Mouse (Mus musculus): Measurements from ENCODE around the gene Arl6ip4. TPM values are rescaled to one million over a fixed set of nuclear protein-coding genes. Genes with fewer than 3 reads are reported as not detected.

Arl6ip4 gene
- polyA plus RNA-seq, 1 experiment from 2014 or later: 108 TPM

DNA sequence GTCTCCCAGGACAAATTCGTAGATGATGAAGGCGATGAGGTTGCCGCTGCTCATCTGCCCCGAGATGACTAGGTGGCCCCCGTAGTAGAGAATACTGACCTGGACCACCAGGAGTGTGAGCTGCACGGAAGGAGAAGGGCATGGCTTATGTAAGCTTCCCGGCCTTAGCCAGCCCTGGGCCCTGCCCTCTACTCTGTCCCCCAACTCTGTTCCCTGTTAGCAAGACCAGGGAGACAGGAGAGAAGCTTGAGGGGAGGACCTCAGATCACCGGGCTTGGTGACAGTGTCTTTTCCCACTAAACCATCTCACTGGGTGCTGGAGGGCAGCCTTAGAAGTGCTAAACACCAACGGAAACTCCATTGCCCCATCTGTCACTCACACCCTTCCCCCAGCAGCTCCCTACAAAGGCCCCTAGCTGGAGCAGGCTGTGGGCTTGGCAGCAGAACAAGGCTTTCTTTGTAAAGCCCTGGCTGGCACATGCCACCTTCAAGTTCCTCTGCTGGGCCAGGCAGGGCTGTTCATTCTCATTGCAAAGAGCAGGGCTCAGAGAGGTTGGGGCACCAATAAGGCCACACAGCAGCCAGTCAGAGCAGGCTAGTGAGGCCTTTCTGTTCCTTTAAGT, 37.0 kb upstream of the Arl6ip4 start:
- Histone ChIP-seq H3K4me1 (replicated peaks; ENCODE audit: control insufficient read depth, insufficient read depth, low read length) (no peaks in the 10 kb centered on the region), H3K9me3 (ENCODE audit: control insufficient read depth, low read length) (no peaks in the 10 kb centered on the region), H3K9ac (ENCODE audit: low read length) (peak overlapping the region; percentile 12; the same call in 1 of the 2 replicates), H3K4me2 (ENCODE audit: low read depth, low read length, severe bottlenecking) (no peak overlapping the region), H3K27me3 (ENCODE audit: control insufficient read depth, insufficient read depth, low read length) (no peaks in the 10 kb centered on the region), H3K4me3 (ENCODE audit: low read depth, low read length) (no peak overlapping the region), H3K27ac (ENCODE audit: low read depth, low read length) (0 out of 2 replicates have a peak overlapping the region, but pooled peaks have one; percentile 46), H3K36me3 (ENCODE audit: control insufficient read depth, insufficient read depth, low read length) (no peaks in the 10 kb centered on the region)
- 70% methylated on average over 9 of the region's 9 CpGs for WGBS
- DNase-seq (ENCODE audit: low spot score) (peak; percentile 52), ATAC-seq (replicated peaks; ENCODE audit: low FRiP score) (no peak; the same call in 1 of the 2 replicates)

- Histone ChIP-seq H3K9me3 (ENCODE audit: control insufficient read depth, low read length) (no peaks in the 10 kb centered on the region), H3K27ac (ENCODE audit: low read depth, low read length) (no peak overlapping the region), H3K4me2 (ENCODE audit: low read depth, low read length, severe bottlenecking) (no peak overlapping the region), H3K9ac (ENCODE audit: low read length) (no peak overlapping the region), H3K4me3 (ENCODE audit: low read depth, low read length) (no peak overlapping the region), H3K36me3 (ENCODE audit: control insufficient read depth, insufficient read depth, low read length) (no peaks in the 10 kb centered on the region), H3K4me1 (replicated peaks; ENCODE audit: control insufficient read depth, insufficient read depth, low read length) (no peaks in the 10 kb centered on the region), H3K27me3 (ENCODE audit: control insufficient read depth, insufficient read depth, low read length) (no peaks in the 10 kb centered on the region)
- DNase-seq (ENCODE audit: low spot score): no peak
- ATAC-seq (replicated peaks; ENCODE audit: low FRiP score): no peak
- WGBS: 93% methylated on average over 17 of the region's 17 CpGs
Observed at GRCm38 (mm10) chr5:124079880-124080279, 36.0 kb upstream of the Arl6ip4 start.

- DNase-seq (ENCODE audit: low spot score) (no peak), ATAC-seq (replicated peaks; ENCODE audit: low FRiP score) (no peak)
- H3K27me3 ChIP-seq (ENCODE audit: control insufficient read depth, insufficient read depth, low read length): no peaks in the 10 kb centered on the region
- no peaks in the 10 kb centered on the region for H3K36me3 ChIP-seq (ENCODE audit: control insufficient read depth, insufficient read depth, low read length)
- no peaks in the 10 kb centered on the region for H3K9me3 ChIP-seq (ENCODE audit: control insufficient read depth, low read length)
- H3K4me3 ChIP-seq (ENCODE audit: low read depth, low read length): no peak overlapping the region
- no peak overlapping the region for H3K27ac ChIP-seq (ENCODE audit: low read depth, low read length)
- H3K9ac ChIP-seq (ENCODE audit: low read length): no peak overlapping the region
- WGBS: 90% methylated on average over 10 of the region's 10 CpGs
- H3K4me2 ChIP-seq (ENCODE audit: low read depth, low read length, severe bottlenecking): no peak overlapping the region
- H3K4me1 ChIP-seq (replicated peaks; ENCODE audit: control insufficient read depth, insufficient read depth, low read length): no peaks in the 10 kb centered on the region
Observed at GRCm38 (mm10) chr5:124082447-124082846, 33.4 kb upstream of the Arl6ip4 start.

DNA sequence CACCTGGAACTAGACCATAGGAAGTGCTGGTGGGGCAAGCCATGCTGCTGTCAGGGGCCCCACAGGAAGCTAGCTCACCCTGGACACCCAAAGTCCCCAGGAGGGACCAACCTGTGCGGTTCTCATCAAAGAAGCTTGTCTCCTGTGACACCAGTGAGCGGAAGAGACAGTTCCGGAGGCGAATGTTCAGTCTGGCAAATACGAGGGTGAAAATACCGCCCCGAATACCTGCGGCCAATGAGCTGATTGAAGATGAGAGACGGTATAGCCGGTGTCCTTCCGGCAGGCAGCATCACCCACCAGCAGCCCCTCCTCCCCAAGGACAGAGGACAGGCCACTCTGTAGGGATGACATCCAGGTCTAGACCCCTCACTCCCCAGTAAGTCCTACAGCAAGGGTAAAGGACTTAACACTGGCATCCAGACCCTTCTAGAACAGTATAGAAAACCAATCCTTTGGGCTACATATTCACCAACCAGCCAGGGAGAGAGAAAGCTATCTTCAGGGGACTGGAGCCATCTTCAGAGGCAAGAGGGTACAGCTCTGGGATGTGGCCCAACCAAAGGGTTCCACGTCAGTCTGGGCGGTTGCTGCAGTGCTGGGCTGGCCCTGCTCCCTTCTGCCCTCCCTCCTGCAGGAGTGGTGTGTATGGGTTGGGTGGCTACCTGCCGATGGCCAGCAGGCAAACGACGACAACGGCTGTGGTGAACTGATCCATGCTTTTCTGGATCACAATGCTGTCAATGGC, 32.8 kb upstream of the Arl6ip4 start:
- H3K4me1 ChIP-seq (replicated peaks; ENCODE audit: control insufficient read depth, insufficient read depth, low read length): no peaks in the 10 kb centered on the region
- H3K9ac ChIP-seq (ENCODE audit: low read length): no peak overlapping the region
- ATAC-seq (replicated peaks; ENCODE audit: low FRiP score) (no peak), DNase-seq (ENCODE audit: low spot score) (no peak)
- 86% methylated on average over 17 of the region's 17 CpGs for WGBS
- H3K9me3 ChIP-seq (ENCODE audit: control insufficient read depth, low read length): no peaks in the 10 kb centered on the region
- no peaks in the 10 kb centered on the region for H3K36me3 ChIP-seq (ENCODE audit: control insufficient read depth, insufficient read depth, low read length)
- H3K27ac ChIP-seq (ENCODE audit: low read depth, low read length): no peak overlapping the region
- no peak overlapping the region for H3K4me3 ChIP-seq (ENCODE audit: low read depth, low read length)
- no peaks in the 10 kb centered on the region for H3K27me3 ChIP-seq (ENCODE audit: control insufficient read depth, insufficient read depth, low read length)
- no peak overlapping the region for H3K4me2 ChIP-seq (ENCODE audit: low read depth, low read length, severe bottlenecking)

GRCm38 (mm10) chr5:124083850-124084587, 31.9 kb upstream of the Arl6ip4 start:
- H3K36me3 ChIP-seq (ENCODE audit: control insufficient read depth, insufficient read depth, low read length): no peaks in the 10 kb centered on the region
- H3K4me3 ChIP-seq (ENCODE audit: low read depth, low read length): no peak overlapping the region
- 88% methylated on average over 14 of the region's 14 CpGs for WGBS
- no peak for ATAC-seq (replicated peaks; ENCODE audit: low FRiP score)
- no peaks in the 10 kb centered on the region for H3K27me3 ChIP-seq (ENCODE audit: control insufficient read depth, insufficient read depth, low read length)
- no peak overlapping the region for H3K9ac ChIP-seq (ENCODE audit: low read length)
- H3K9me3 ChIP-seq (ENCODE audit: control insufficient read depth, low read length): no peaks in the 10 kb centered on the region
- H3K4me2 ChIP-seq (ENCODE audit: low read depth, low read length, severe bottlenecking): no peak overlapping the region
- DNase-seq (ENCODE audit: low spot score): no peak
- no peaks in the 10 kb centered on the region for H3K4me1 ChIP-seq (replicated peaks; ENCODE audit: control insufficient read depth, insufficient read depth, low read length)
- H3K27ac ChIP-seq (ENCODE audit: low read depth, low read length): no peak overlapping the region

DNA sequence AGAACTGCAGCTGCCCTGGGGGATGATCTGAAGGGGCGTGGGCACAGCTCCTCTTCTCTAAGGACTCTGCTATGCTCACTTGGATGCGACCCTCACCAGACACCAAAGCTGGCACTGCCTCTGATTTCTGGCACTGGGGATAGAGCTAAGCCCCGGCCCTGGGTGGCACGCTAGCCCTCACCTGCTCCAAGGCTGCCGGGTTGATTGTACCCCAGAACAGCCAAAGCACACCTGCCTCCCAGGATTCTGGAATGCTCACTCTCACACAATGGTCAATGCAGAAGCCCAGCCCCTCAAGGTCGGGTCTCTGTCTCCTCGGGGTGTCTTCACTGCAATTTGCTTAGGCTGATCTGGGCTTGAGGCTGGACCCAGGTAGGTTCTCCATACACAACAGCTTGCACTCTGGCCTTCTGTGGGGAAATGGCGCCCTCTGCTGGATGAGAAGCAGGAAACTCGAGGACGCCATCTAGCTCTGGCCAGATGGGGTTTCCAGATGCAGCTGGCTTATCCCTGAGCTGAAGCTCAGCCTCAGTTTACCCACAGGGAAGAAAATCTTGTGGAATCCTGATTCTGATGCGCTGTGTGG, 31.2 kb upstream of the Arl6ip4 start:
- 39% methylated on average over 11 of the region's 11 CpGs for WGBS
- H3K27me3 ChIP-seq (ENCODE audit: control insufficient read depth, insufficient read depth, low read length): no peaks in the 10 kb centered on the region
- no peaks in the 10 kb centered on the region for H3K36me3 ChIP-seq (ENCODE audit: control insufficient read depth, insufficient read depth, low read length)
- H3K4me2 ChIP-seq (ENCODE audit: low read depth, low read length, severe bottlenecking): no peak overlapping the region
- H3K4me3 ChIP-seq (ENCODE audit: low read depth, low read length): no peak overlapping the region
- ATAC-seq (replicated peaks; ENCODE audit: low FRiP score): peak; percentile 55; the same call in 1 of the 2 replicates
- no peaks in the 10 kb centered on the region for H3K9me3 ChIP-seq (ENCODE audit: control insufficient read depth, low read length)
- H3K4me1 ChIP-seq (replicated peaks; ENCODE audit: control insufficient read depth, insufficient read depth, low read length): no peaks in the 10 kb centered on the region
- DNase-seq (ENCODE audit: low spot score): peak; percentile 91
- no peak overlapping the region for H3K27ac ChIP-seq (ENCODE audit: low read depth, low read length)
- no peak overlapping the region for H3K9ac ChIP-seq (ENCODE audit: low read length)

DNA sequence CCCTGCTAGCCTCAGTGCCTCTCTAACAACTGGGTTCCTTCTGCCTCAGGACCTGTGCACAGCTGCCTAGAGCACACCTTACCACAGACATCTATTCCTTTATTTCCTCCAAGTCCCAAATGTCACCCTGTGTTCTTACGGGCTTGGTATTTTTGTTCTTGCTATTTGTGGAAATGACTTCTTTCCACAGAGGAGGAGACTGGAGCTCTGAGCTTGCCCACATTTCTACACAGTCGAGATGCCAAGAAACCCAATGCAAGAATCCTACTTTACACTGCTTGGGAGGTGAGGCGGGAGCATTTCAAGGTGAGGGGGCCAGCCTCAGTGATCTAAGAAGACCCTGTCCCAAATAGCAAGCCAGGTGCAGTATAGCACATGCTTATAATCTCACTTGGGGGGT, 30.4 kb upstream of the Arl6ip4 start:
- H3K4me2 ChIP-seq (ENCODE audit: low read depth, low read length, severe bottlenecking): no peak overlapping the region
- 78% methylated on average over 3 of the region's 3 CpGs for WGBS
- ATAC-seq (replicated peaks; ENCODE audit: low FRiP score) (no peak), DNase-seq (ENCODE audit: low spot score) (no peak)
- H3K36me3 ChIP-seq (ENCODE audit: control insufficient read depth, insufficient read depth, low read length): no peaks in the 10 kb centered on the region
- H3K9me3 ChIP-seq (ENCODE audit: control insufficient read depth, low read length): no peaks in the 10 kb centered on the region
- no peaks in the 10 kb centered on the region for H3K27me3 ChIP-seq (ENCODE audit: control insufficient read depth, insufficient read depth, low read length)
- H3K4me3 ChIP-seq (ENCODE audit: low read depth, low read length): no peak overlapping the region
- peak overlapping the region; percentile 12; the same call in 1 of the 2 replicates for H3K9ac ChIP-seq (ENCODE audit: low read length)
- no peaks in the 10 kb centered on the region for H3K4me1 ChIP-seq (replicated peaks; ENCODE audit: control insufficient read depth, insufficient read depth, low read length)
- no peak overlapping the region for H3K27ac ChIP-seq (ENCODE audit: low read depth, low read length)

DNA sequence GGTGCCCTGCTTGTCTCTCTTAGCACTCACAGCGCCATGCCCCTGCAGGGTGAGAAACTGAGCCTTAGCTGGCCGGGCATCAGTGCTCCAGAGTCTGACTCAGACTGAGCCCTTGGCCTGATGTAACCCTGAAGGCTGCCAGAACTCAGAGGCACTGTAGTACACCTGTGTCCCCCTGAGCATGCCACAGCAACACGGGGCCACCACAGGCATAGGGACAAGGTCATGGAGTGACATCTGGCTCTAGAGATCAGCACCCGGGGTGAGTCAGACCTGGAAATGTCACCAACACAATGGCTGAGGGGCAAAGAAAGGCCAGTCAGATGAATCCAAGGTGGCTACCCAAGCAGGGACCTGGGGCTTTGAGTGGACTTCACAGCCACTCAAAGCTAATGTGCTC, 29.0 kb upstream of the Arl6ip4 start:
- Histone ChIP-seq H3K9me3 (ENCODE audit: control insufficient read depth, low read length) (no peaks in the 10 kb centered on the region), H3K4me2 (ENCODE audit: low read depth, low read length, severe bottlenecking) (no peak overlapping the region)
- no peak for ATAC-seq (replicated peaks; ENCODE audit: low FRiP score)

More for the DNA sequence above, 29.0 kb upstream of the Arl6ip4 start:
- no peak for DNase-seq (ENCODE audit: low spot score)
- no peaks in the 10 kb centered on the region for H3K4me1 ChIP-seq (replicated peaks; ENCODE audit: control insufficient read depth, insufficient read depth, low read length)
- 85% methylated on average over 4 of the region's 4 CpGs for WGBS
- H3K4me3 ChIP-seq (ENCODE audit: low read depth, low read length): no peak overlapping the region
- H3K36me3 ChIP-seq (ENCODE audit: control insufficient read depth, insufficient read depth, low read length): no peaks in the 10 kb centered on the region
- no peaks in the 10 kb centered on the region for H3K27me3 ChIP-seq (ENCODE audit: control insufficient read depth, insufficient read depth, low read length)
- no peak overlapping the region for H3K27ac ChIP-seq (ENCODE audit: low read depth, low read length)
- no peak overlapping the region for H3K9ac ChIP-seq (ENCODE audit: low read length)

Measured in forebrain, embryonic 11.5 days (tissue).